Mouse (Mus musculus) C3H10T1/2 (cell line): ENCODE data around the gene Adam11. TPM values are rescaled to one million over a fixed set of nuclear protein-coding genes. Genes with fewer than 3 reads are reported as not detected.

Experiments
- polyA plus RNA-seq, 2 experiments: library from polyadenylated mRNA; unstranded; fragments of >200 nt; fragmentation: generic; extraction: Trizol; gene quantifications; one replicate each; pipeline ENCODE4 v1.2.1; 2012; ENCODE audit warnings: missing spikeins in 2 of 2

The Adam11 gene
- polyA plus RNA-seq: 1 to 10 TPM in 1 of 2 experiments, under 1 TPM in 1; 0.67 to 5.0 TPM

GRCm38 (mm10) chr11:102761309-102762210, at the start of gene Adam11:
TSS of gene Adam11 (plus strand) at chr11:102761439.

GRCm38 (mm10) chr11:102819021-102819782, 58.0 kb downstream of the Adam11 start, which contains the start of gene Gjc1:
TSS of gene Gjc1 (minus strand) at chr11:102819700.

Other genes starting within 250 kb of the Adam11 start
- 10 to 100 TPM in 1 of 2 experiments, under 1 TPM in 1; 0.87 to 13.3 TPM for gene Gpatch8, start 205.0 kb upstream of the Adam11 start, polyA plus RNA-seq
- gene Gm11627, start 182.0 kb upstream of the Adam11 start, polyA plus RNA-seq: under 1 TPM; 0.05 to 0.70 TPM
- gene Fzd2, start 157.0 kb upstream of the Adam11 start, polyA plus RNA-seq: 100 to 1,000 TPM in 1 of 2 experiments, 10 to 100 TPM in 1; 52.1 to 156 TPM
- gene Meioc, start 97.7 kb upstream of the Adam11 start, polyA plus RNA-seq: under 1 TPM in 1 of 2 experiments, not detected in 1; 0.02 TPM
- 10 to 100 TPM in 1 of 2 experiments, 1 to 10 TPM in 1; 5.4 to 15.4 TPM for gene Ccdc43, start 63.7 kb upstream of the Adam11 start, polyA plus RNA-seq
- gene Gjc1, start 58.3 kb downstream of the Adam11 start, polyA plus RNA-seq: 10 to 100 TPM in 1 of 2 experiments, 1 to 10 TPM in 1; 5.0 to 31.8 TPM
- not detected for gene Higd1b, start 74.4 kb downstream of the Adam11 start, polyA plus RNA-seq
- gene Eftud2, start 119.5 kb downstream of the Adam11 start, polyA plus RNA-seq: 100 to 1,000 TPM; 148 to 318 TPM
- 1 to 10 TPM; 1.9 to 3.8 TPM for gene Ccdc103, start 119.8 kb downstream of the Adam11 start, polyA plus RNA-seq
- gene Fam187a, start 123.7 kb downstream of the Adam11 start, polyA plus RNA-seq: under 1 TPM; 0.02 to 0.04 TPM
- under 1 TPM; 0.05 to 0.38 TPM for gene Gfap, start 139.5 kb downstream of the Adam11 start, polyA plus RNA-seq
- gene Kif18b, start 163.7 kb downstream of the Adam11 start, polyA plus RNA-seq: 10 to 100 TPM; 23.2 to 40.7 TPM
- not detected for gene C1ql1, start 185.2 kb downstream of the Adam11 start, polyA plus RNA-seq